ENCODE assay signal across 23 mouse cellular contexts in genomic region chr11:62873479-62873878, GRCm38 (mm10).
"Had no signal": no experiment of that assay in that cellular context is flagged by ENCODE, and none has a peak within 500 bp of the region (broad histone marks: within the 10 kb centered on the region; RNA-seq: fewer than 3 reads in every experiment).

No protein-coding gene starts in this region.

- H3K4me3 ChIP-seq: heart, embryonic 10.5 days; heart, embryonic 12.5 days; hindbrain, embryonic 10.5 days; hindbrain, embryonic 12.5 days; intestine, embryonic 15.5 days; kidney, embryonic 15.5 days; layer of hippocampus, adult 2 months; left cerebral cortex, adult 2 months; limb, embryonic 10.5 days; limb, embryonic 12.5 days; liver, embryonic 13.5 days; liver, embryonic 15.5 days had no signal

- DNase-seq: gastrocnemius, postnatal 25 days; heart, adult 18-20 months; heart, postnatal 10 days; heart, postnatal 4 days; kidney, adult 18-20 months; kidney, adult 9 months; kidney, postnatal 14 days; liver; liver, embryonic 13.5 days; liver, postnatal 0 days had no signal

- H3K4me1 ChIP-seq: heart, embryonic 10.5 days; heart, embryonic 12.5 days; hindbrain, embryonic 12.5 days; intestine, embryonic 15.5 days; kidney, embryonic 15.5 days had no signal

- H3K27me3 ChIP-seq: heart, embryonic 12.5 days; hindbrain, embryonic 12.5 days; intestine, embryonic 15.5 days; kidney, embryonic 15.5 days; limb, embryonic 12.5 days; liver, embryonic 13.5 days; liver, embryonic 15.5 days had no signal

- H3K27ac ChIP-seq: heart, embryonic 10.5 days; hindbrain, embryonic 10.5 days; hindbrain, embryonic 12.5 days; hindbrain, embryonic 14.5 days; intestine, embryonic 15.5 days; kidney, embryonic 15.5 days; kidney, postnatal 0 days; layer of hippocampus, adult 2 months; left cerebral cortex, adult 2 months; limb, embryonic 10.5 days; limb, embryonic 12.5 days; liver, embryonic 13.5 days; liver, embryonic 15.5 days had no signal

- H3K36me3 ChIP-seq: heart, embryonic 10.5 days; heart, embryonic 12.5 days; hindbrain, embryonic 10.5 days; hindbrain, embryonic 12.5 days; intestine, embryonic 15.5 days; kidney, embryonic 15.5 days; limb, embryonic 10.5 days; limb, embryonic 12.5 days; liver, embryonic 13.5 days; liver, embryonic 15.5 days had no signal
